ENCODE assay signal across 21 mouse cellular contexts in genomic region chr16:96487007-96487684, GRCm38 (mm10). TPM values are rescaled to one million over a fixed set of nuclear protein-coding genes. Genes with fewer than 3 reads are reported as not detected.
DNase-seq lines count a peak whose midpoint lies in the region; ATAC-seq and TF ChIP-seq lines count a peak whose summit lies in the region.
"Had no signal": no experiment of that assay in that cellular context is flagged by ENCODE, and none has a peak within 500 bp of the region (broad histone marks: within the 10 kb centered on the region; RNA-seq: fewer than 3 reads in every experiment).

No protein-coding gene starts in this region.

- no peak overlapping the region for H3K4me3 ChIP-seq in hindbrain, postnatal 0 days (ENCODE audit: low read length)
- no peak overlapping the region for H3K4me3 ChIP-seq in hindbrain, embryonic 11.5 days (ENCODE audit: low read depth, low read length)
- no peak overlapping the region for H3K4me3 ChIP-seq in neural tube, embryonic 13.5 days
- H3K4me3 ChIP-seq in neural tube, embryonic 15.5 days (replicated peaks): no peak overlapping the region
- H3K4me3 ChIP-seq: embryonic facial prominence, embryonic 12.5 days; gastrocnemius, adult 2 months; heart, embryonic 12.5 days; hindbrain, embryonic 10.5 days had no signal

- H3K9me3 ChIP-seq in hindbrain, postnatal 0 days (ENCODE audit: low read length): no peaks in the 10 kb centered on the region
- no peaks in the 10 kb centered on the region for H3K9me3 ChIP-seq in hindbrain, embryonic 11.5 days (ENCODE audit: control insufficient read depth, low read length)
- no peaks in the 10 kb centered on the region for H3K9me3 ChIP-seq in neural tube, embryonic 13.5 days
- no peaks in the 10 kb centered on the region for H3K9me3 ChIP-seq in neural tube, embryonic 15.5 days (replicated peaks)
- H3K9me3 ChIP-seq: embryonic facial prominence, embryonic 12.5 days; heart, embryonic 12.5 days; hindbrain, embryonic 10.5 days had no signal

- H3K27me3 ChIP-seq in hindbrain, postnatal 0 days (ENCODE audit: insufficient read depth, low read length): no peaks in the 10 kb centered on the region
- H3K27me3 ChIP-seq in hindbrain, embryonic 11.5 days (ENCODE audit: control insufficient read depth, insufficient read depth, low read length): no peaks in the 10 kb centered on the region
- no peaks in the 10 kb centered on the region for H3K27me3 ChIP-seq in neural tube, embryonic 13.5 days
- H3K27me3 ChIP-seq in neural tube, embryonic 15.5 days (replicated peaks): no peaks in the 10 kb centered on the region
- H3K27me3 ChIP-seq: embryonic facial prominence, embryonic 12.5 days; heart, embryonic 12.5 days had no signal

- no peak for DNase-seq in hindbrain, postnatal 0 days (ENCODE audit: low spot score)
- no peak for DNase-seq in hindbrain, embryonic 11.5 days (ENCODE audit: low spot score)
- no peak for DNase-seq in neural tube, embryonic 10.5 days (ENCODE audit: extremely low spot score, low spot score)
- no peak for DNase-seq in left cerebral cortex, adult 9 months (ENCODE audit: low spot score in 2 of 2)
- DNase-seq: adrenal gland, adult 2 months; adrenal gland, postnatal 25 days; cerebellum, adult 11-12 months; cerebellum, adult 9-10 months; cerebellum, postnatal 25 days; gastrocnemius, adult 2 months; gastrocnemius, postnatal 25 days had no signal

- no peak overlapping the region for H3K9ac ChIP-seq in hindbrain, postnatal 0 days (replicated peaks; ENCODE audit: low read length)
- no peak overlapping the region for H3K9ac ChIP-seq in hindbrain, embryonic 11.5 days (ENCODE audit: low read depth, low read length)
- H3K9ac ChIP-seq in neural tube, embryonic 13.5 days: no peak overlapping the region
- H3K9ac ChIP-seq in neural tube, embryonic 15.5 days (replicated peaks): no peak overlapping the region
- H3K9ac ChIP-seq: embryonic facial prominence, embryonic 12.5 days; heart, embryonic 12.5 days had no signal

- H3K27ac ChIP-seq in hindbrain, postnatal 0 days: no peak overlapping the region
- H3K27ac ChIP-seq in hindbrain, embryonic 11.5 days (ENCODE audit: low read depth, low read length): no peak overlapping the region
- H3K27ac ChIP-seq in neural tube, embryonic 13.5 days (replicated peaks): peak overlapping the region; percentile 15; the same call in 1 of the 2 replicates
- peak overlapping the region; percentile 54 for H3K27ac ChIP-seq in neural tube, embryonic 15.5 days (replicated peaks)
- H3K27ac ChIP-seq: embryonic facial prominence, embryonic 12.5 days; gastrocnemius, adult 2 months; hindbrain, embryonic 10.5 days had no signal

- 71% methylated on average over 11 of the region's 11 CpGs for WGBS in hindbrain, postnatal 0 days
- 83% methylated on average over 11 of the region's 11 CpGs for WGBS in hindbrain, embryonic 11.5 days
- 62% methylated on average over 11 of the region's 11 CpGs for WGBS in neural tube, embryonic 13.5 days
- WGBS in neural tube, embryonic 15.5 days: 47% methylated on average over 11 of the region's 11 CpGs

- H3K36me3 ChIP-seq in hindbrain, postnatal 0 days (ENCODE audit: insufficient read depth, low read length): no peaks in the 10 kb centered on the region
- no peaks in the 10 kb centered on the region for H3K36me3 ChIP-seq in hindbrain, embryonic 11.5 days (ENCODE audit: control insufficient read depth, insufficient read depth, low read length)
- H3K36me3 ChIP-seq in neural tube, embryonic 13.5 days: no peaks in the 10 kb centered on the region
- no peaks in the 10 kb centered on the region for H3K36me3 ChIP-seq in neural tube, embryonic 15.5 days
- H3K36me3 ChIP-seq: embryonic facial prominence, embryonic 12.5 days; heart, embryonic 12.5 days; hindbrain, embryonic 10.5 days had no signal

- 0 out of 2 replicates have a peak, but pooled peaks have one; percentile 35 for ATAC-seq in hindbrain, postnatal 0 days
- ATAC-seq in hindbrain, embryonic 11.5 days (ENCODE audit: low FRiP score): no peak
- ATAC-seq in neural tube, embryonic 13.5 days (ENCODE audit: low read depth): no peak
- peak; percentile 78 for ATAC-seq in neural tube, embryonic 15.5 days (ENCODE audit: low FRiP score)
- ATAC-seq: forebrain, embryonic 16.5 days had no signal

- no peak for TF ChIP-seq CTCF in hindbrain, postnatal 0 days (IDR thresholded peaks at IDR 0.05; ENCODE audit: low read depth)

- H3K4me1 ChIP-seq in hindbrain, postnatal 0 days (ENCODE audit: insufficient read depth, low read length): peaks cover 6% of the 10 kb centered on the region; the same call in 1 of the 2 replicates
- no peaks in the 10 kb centered on the region for H3K4me1 ChIP-seq in hindbrain, embryonic 11.5 days (replicated peaks; ENCODE audit: control insufficient read depth, insufficient read depth, low read length)
- no peaks in the 10 kb centered on the region for H3K4me1 ChIP-seq in neural tube, embryonic 13.5 days (replicated peaks)
- peaks cover 17% of the 10 kb centered on the region; the same call in 1 of the 2 replicates for H3K4me1 ChIP-seq in neural tube, embryonic 15.5 days
- H3K4me1 ChIP-seq: embryonic facial prominence, embryonic 12.5 days; heart, embryonic 12.5 days had no signal

- no peak overlapping the region for H3K4me2 ChIP-seq in hindbrain, postnatal 0 days (ENCODE audit: low read depth, low read length)
- H3K4me2 ChIP-seq in hindbrain, embryonic 11.5 days (replicated peaks; ENCODE audit: low read depth, low read length): no peak overlapping the region
- no peak overlapping the region for H3K4me2 ChIP-seq in neural tube, embryonic 13.5 days
- no peak overlapping the region; the same call in 1 of the 2 replicates for H3K4me2 ChIP-seq in neural tube, embryonic 15.5 days
- H3K4me2 ChIP-seq: embryonic facial prominence, embryonic 12.5 days; heart, embryonic 12.5 days had no signal

RNA-seq across cellular contexts. Expression of gene Pcp4, which starts 19.7 kb away (rescaled TPM):
- total RNA-seq in hindbrain, postnatal 0 days (2014; rRNA removed): 213 and 218 TPM in 2 replicates
- polyA plus RNA-seq in hindbrain, postnatal 0 days (2015; fragmentation: Nextera tagmentation; extraction: Ambion mirVana): 753 and 804 TPM in 2 replicates
- polyA plus RNA-seq in hindbrain, embryonic 11.5 days (2014; fragmentation: Nextera tagmentation; extraction: Ambion mirVana): 69.2 and 92.0 TPM in 2 replicates
- polyA plus RNA-seq in neural tube, embryonic 13.5 days (2015; fragmentation: Nextera tagmentation; extraction: Ambion mirVana): 133 and 136 TPM in 2 replicates
- 446 and 482 TPM in 2 replicates for polyA plus RNA-seq in neural tube, embryonic 15.5 days (2015; fragmentation: Nextera tagmentation; extraction: Ambion mirVana)
- total RNA-seq: gastrocnemius, adult 2 months; granulocyte monocyte progenitor cell, adult 5-6 weeks had no signal
- polyA plus RNA-seq: adrenal gland, adult 2 months had no signal

RNA-seq across cellular contexts. Expression of gene Itgb2l, which starts 43.7 kb away (rescaled TPM):
- 1.3 TPM in 1 of 2 replicates, not detected in the other for total RNA-seq in hindbrain, postnatal 0 days (2014; rRNA removed)
- not detected in 2 replicates for polyA plus RNA-seq in hindbrain, postnatal 0 days (2015; fragmentation: Nextera tagmentation; extraction: Ambion mirVana)
- not detected in 2 replicates for polyA plus RNA-seq in hindbrain, embryonic 11.5 days (2014; fragmentation: Nextera tagmentation; extraction: Ambion mirVana)
- polyA plus RNA-seq in neural tube, embryonic 13.5 days (2015; fragmentation: Nextera tagmentation; extraction: Ambion mirVana): not detected in 2 replicates
- polyA plus RNA-seq in neural tube, embryonic 15.5 days (2015; fragmentation: Nextera tagmentation; extraction: Ambion mirVana): 0.10 and 0.42 TPM in 2 replicates
- total RNA-seq: adrenal gland, adult 2 months; adrenal gland, postnatal 25 days; gastrocnemius, adult 2 months; gastrocnemius, postnatal 25 days; heart, postnatal 25 days had no signal
- polyA plus RNA-seq: adrenal gland, adult 2 months; cortical plate, adult 2 months; forebrain, embryonic 11.5 days; forebrain, embryonic 16.5 days; heart, embryonic 12.5 days; hindbrain, embryonic 10.5 days had no signal

Comparison
In these comparisons a context has a peak if more than half of its experiments do, and no peak if none do; other contexts are left out.
1. ATAC-seq: peak in hindbrain, postnatal 0 days (single experiment) and neural tube, embryonic 15.5 days (single experiment); none in hindbrain, embryonic 11.5 days (single experiment) and neural tube, embryonic 13.5 days (single experiment).
2. H3K27ac ChIP-seq: peak in neural tube, embryonic 13.5 days (single experiment) and neural tube, embryonic 15.5 days (single experiment); none in hindbrain, postnatal 0 days (single experiment) and hindbrain, embryonic 11.5 days (single experiment).